Mouse (Mus musculus) ES-Bruce4 (cell line): ENCODE measurements around the gene Atp8b5. TPM values are rescaled to one million over a fixed set of nuclear protein-coding genes. Genes with fewer than 3 reads are reported as not detected.

Source experiments
- H3K27ac ChIP-seq: 2 replicates; pipeline ENCODE4 v1.5.1; 2012; ENCODE audit warnings: low read length, inconsistent platforms; ENCODE audit not compliant: insufficient read depth
- H3K27me3 ChIP-seq: 2 replicates; pipeline ENCODE4 v1.6.1; 2012; ENCODE audit warnings: mild to moderate bottlenecking, low read length, inconsistent platforms; ENCODE audit not compliant: control insufficient read depth, poor library complexity, insufficient read depth, severe bottlenecking
- H3K36me3 ChIP-seq: 2 replicates; pipeline ENCODE4 v1.6.1; 2012; ENCODE audit warnings: inconsistent platforms, mild to moderate bottlenecking, low read length, moderate library complexity; ENCODE audit not compliant: control insufficient read depth, poor library complexity, insufficient read depth, severe bottlenecking
- H3K4me1 ChIP-seq: one replicate; pipeline ENCODE4 v1.8.1; 2011; ENCODE audit warnings: low read length; ENCODE audit not compliant: control insufficient read depth, insufficient read depth
- H3K4me3 ChIP-seq: 2 replicates; pipeline ENCODE4 v1.5.1; 2011; ENCODE audit warnings: low read depth, mild to moderate bottlenecking, low read length
- H3K9ac ChIP-seq: 2 replicates; pipeline ENCODE4 v1.6.1; 2012; ENCODE audit warnings: low read depth, mild to moderate bottlenecking, inconsistent platforms; ENCODE audit not compliant: poor library complexity, severe bottlenecking
- H3K9me3 ChIP-seq: replicated peaks from 2 replicates; pipeline ENCODE4 v1.6.1; 2012; ENCODE audit warnings: mild to moderate bottlenecking, low read length, inconsistent platforms; ENCODE audit not compliant: control insufficient read depth, poor library complexity, insufficient read depth, severe bottlenecking
- CTCF ChIP-seq: IDR thresholded peaks from one replicate; pipeline ENCODE4 v1.8.1; 2011; ENCODE audit warnings: low read depth, low read length
- EP300 ChIP-seq: IDR thresholded peaks from 2 replicates; pipeline ENCODE4 v1.6.1; 2011; ENCODE audit warnings: low read depth, low read length; ENCODE audit not compliant: insufficient read depth
- POLR2A ChIP-seq: IDR thresholded peaks from one replicate; pipeline ENCODE4 v1.8.1; 2011; ENCODE audit warnings: low read length; ENCODE audit not compliant: insufficient read depth
- polyA plus RNA-seq: library from polyadenylated mRNA; stranded (reverse); fragments of >200 nt; gene quantifications from 2 replicates; pipeline ENCODE4 v1.2.4, GENCODE M21; 2011; ENCODE audit warnings: low read depth; ENCODE audit not compliant: missing spikeins, insufficient read depth, insufficient read length

Atp8b5 gene
- polyA plus RNA-seq, 1 experiment: 0.21 TPM

GRCm38 (mm10) chr4:43367787-43368186 lies 100.8 kb downstream of the Atp8b5 start:
- no peak overlapping the region for H3K9ac ChIP-seq
- H3K27me3 ChIP-seq: no peaks in the 10 kb centered on the region
- no peak for TF ChIP-seq CTCF
- TF ChIP-seq EP300: no peak
- TF ChIP-seq POLR2A: no peak
- H3K27ac ChIP-seq: no peak overlapping the region
- H3K4me3 ChIP-seq: no peak overlapping the region
- no peaks in the 10 kb centered on the region for H3K9me3 ChIP-seq
- H3K4me1 ChIP-seq: no peaks in the 10 kb centered on the region
- H3K36me3 ChIP-seq: no peaks in the 10 kb centered on the region

- Histone ChIP-seq H3K27me3 (no peaks in the 10 kb centered on the region), H3K36me3 (no peaks in the 10 kb centered on the region), H3K4me1 (no peaks in the 10 kb centered on the region), H3K9ac (no peak overlapping the region), H3K4me3 (peak overlapping the region; percentile 5; the same call in 1 of the 2 replicates), H3K27ac (no peak overlapping the region), H3K9me3 (no peaks in the 10 kb centered on the region)
- no peak for TF ChIP-seq EP300
- TF ChIP-seq CTCF: no peak
- TF ChIP-seq POLR2A: no peak
Measured at GRCm38 (mm10) chr4:43371406-43371805, 104.4 kb downstream of the Atp8b5 start.

DNA sequence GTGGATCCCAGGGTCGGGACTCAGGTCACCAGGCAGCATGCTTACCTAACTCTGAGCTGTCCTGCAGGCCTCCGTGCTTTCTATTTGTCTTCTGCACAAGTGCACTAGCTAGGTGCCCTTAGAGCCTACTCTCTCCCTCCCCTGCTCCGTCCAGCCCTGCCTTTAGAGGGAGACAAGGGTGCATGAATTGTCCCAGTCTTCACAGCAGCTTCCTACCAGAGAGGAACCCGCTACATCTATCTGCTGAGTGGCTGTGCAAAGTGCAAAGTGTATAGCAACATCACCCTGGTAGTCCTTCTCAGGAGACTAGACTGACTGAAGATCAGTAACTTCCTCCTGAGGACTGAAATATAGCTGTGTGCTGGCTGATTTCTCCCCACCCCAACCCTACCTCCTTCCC lies 105.2 kb downstream of the Atp8b5 start:
- TF ChIP-seq CTCF: no peak
- no peak overlapping the region for H3K4me3 ChIP-seq
- H3K9me3 ChIP-seq: no peaks in the 10 kb centered on the region
- H3K27me3 ChIP-seq: no peaks in the 10 kb centered on the region
- no peaks in the 10 kb centered on the region for H3K36me3 ChIP-seq
- no peaks in the 10 kb centered on the region for H3K4me1 ChIP-seq
- no peak overlapping the region for H3K27ac ChIP-seq
- no peak overlapping the region for H3K9ac ChIP-seq

DNA sequence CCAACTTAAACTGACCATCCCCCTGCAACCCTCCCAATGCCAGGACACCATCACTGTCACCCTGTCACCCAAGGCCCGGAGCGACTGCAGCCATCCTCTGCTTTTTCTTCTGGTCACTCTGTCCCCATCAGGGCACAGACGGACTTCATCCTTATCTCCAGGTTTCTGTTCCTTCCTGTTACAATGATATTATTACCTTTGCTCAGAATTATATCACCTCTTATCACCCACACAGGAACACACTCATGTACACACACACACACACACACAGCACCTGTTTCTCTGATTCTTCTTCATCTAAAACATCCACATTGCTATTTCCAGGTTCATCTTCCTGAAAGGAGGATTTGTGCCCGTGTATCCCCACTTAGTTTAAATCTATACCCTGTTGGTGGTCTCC lies 107.3 kb downstream of the Atp8b5 start:
- Histone ChIP-seq H3K9me3 (no peaks in the 10 kb centered on the region), H3K27me3 (no peaks in the 10 kb centered on the region), H3K36me3 (no peaks in the 10 kb centered on the region), H3K4me1 (no peaks in the 10 kb centered on the region), H3K27ac (no peak overlapping the region), H3K9ac (no peak overlapping the region), H3K4me3 (no peak overlapping the region)
- no peak for TF ChIP-seq CTCF
- TF ChIP-seq EP300: no peak
- no peak for TF ChIP-seq POLR2A

DNA sequence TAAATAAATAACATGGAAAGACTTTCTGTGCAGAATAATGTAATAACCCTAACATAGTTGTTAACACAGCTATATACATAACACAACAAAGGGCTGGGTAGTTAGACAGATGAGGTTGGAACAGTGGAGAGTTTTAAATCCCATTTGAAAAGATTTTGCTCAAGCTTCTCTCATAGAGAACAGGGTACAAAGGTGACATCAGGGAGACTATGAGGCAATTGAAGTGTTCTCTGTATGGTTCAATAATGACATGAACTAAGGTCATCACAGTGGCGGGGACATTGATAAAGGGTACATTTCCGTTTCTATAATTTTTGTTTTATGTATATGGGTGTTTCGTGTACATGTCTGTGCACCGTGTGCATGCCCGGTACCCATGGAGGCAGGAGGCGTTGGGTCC lies 112.6 kb downstream of the Atp8b5 start:
- H3K27me3 ChIP-seq: no peaks in the 10 kb centered on the region
- no peak for TF ChIP-seq EP300
- TF ChIP-seq POLR2A: no peak
- no peak for TF ChIP-seq CTCF
- no peaks in the 10 kb centered on the region for H3K9me3 ChIP-seq
- no peak overlapping the region for H3K27ac ChIP-seq
- no peaks in the 10 kb centered on the region for H3K36me3 ChIP-seq
- H3K9ac ChIP-seq: no peak overlapping the region
- peaks cover 2% of the 10 kb centered on the region for H3K4me1 ChIP-seq
- no peak overlapping the region for H3K4me3 ChIP-seq

- H3K4me3 ChIP-seq: no peak overlapping the region
- H3K9ac ChIP-seq: no peak overlapping the region; the same call in 1 of the 2 replicates
Measured at GRCm38 (mm10) chr4:43380951-43381350, 114.0 kb downstream of the Atp8b5 start.

More at GRCm38 (mm10) chr4:43380951-43381350, 114.0 kb downstream of the Atp8b5 start:
- Histone ChIP-seq H3K36me3 (no peaks in the 10 kb centered on the region), H3K27ac (no peak overlapping the region), H3K4me1 (peaks cover 2% of the 10 kb centered on the region), H3K9me3 (no peaks in the 10 kb centered on the region), H3K27me3 (no peaks in the 10 kb centered on the region)
- no peak for TF ChIP-seq POLR2A
- no peak for TF ChIP-seq EP300
- no peak for TF ChIP-seq CTCF
